Mouse (Mus musculus) lung, adult 2 months (tissue): ENCODE data around the gene Anapc11.
A peak's percentile ranks its signal among the peaks of the same experiment; 100 is the strongest.

Source experiments
- CTCF ChIP-seq: fragments of 200-500 bp; IDR thresholded peaks from 2 replicates; pipeline ENCODE4 v1.5.1; 2011; ENCODE audit warnings: mild to moderate bottlenecking, low read length, control low read depth; ENCODE audit not compliant: insufficient read depth
- POLR2A ChIP-seq: fragments of 200-500 bp; IDR thresholded peaks from 2 replicates; pipeline ENCODE4 v1.6.1; 2011; ENCODE audit warnings: low read depth, mild to moderate bottlenecking, control low read depth, low read length, borderline replicate concordance; ENCODE audit errors: extremely low read depth

DNA sequence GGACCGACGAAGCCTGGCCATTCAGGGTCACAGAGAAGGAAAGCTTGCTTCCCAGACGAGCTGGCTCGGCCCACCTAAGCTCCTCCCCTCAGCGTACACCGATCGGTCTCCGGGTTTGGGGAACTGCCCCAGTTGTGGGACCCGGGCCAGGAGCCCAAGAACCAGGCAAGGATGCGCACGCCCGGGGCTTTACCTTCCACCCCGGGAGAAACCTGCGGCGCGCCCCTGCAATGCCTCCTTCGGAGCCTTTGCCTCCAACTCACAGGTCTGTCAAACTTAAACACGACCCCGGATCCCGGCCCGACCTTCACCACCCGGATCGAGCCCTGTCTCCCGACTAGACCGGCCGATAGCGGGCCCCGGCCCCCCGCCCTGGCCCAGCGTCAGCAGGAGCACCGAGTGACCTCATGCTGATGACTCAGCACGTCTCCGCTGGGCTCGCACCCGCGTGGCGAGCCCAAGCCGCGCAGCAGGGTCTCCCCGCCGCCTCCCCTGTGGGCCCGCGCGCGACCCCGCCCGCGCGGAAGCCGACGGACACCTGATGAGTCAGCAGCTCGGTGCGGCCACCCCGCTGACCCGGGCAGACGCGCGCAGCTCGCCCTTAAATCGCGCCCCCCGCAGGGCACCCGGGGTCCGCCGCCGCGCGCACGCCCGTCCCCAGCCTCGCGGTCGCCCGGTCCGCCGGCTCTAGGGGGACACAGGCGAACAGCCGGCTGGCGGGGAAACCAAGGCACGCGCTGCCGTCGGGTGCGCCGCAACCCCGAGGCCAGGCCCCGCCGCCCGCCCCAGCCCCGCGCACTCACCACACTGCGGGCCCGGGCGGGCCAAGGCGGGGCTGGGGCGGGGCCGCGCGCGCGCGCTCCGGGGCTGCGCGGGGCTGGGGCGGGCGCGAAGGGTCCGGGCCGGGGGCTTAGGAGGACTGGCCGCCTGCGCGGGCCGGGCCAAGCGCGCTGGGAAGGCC is 34.6 kb downstream of the Anapc11 start:
- no peak for TF ChIP-seq CTCF
- 0 out of 2 replicates have a peak, but pooled peaks have one; percentile 22 for TF ChIP-seq POLR2A
